Mouse (Mus musculus) myocyte (in vitro differentiated cells): ENCODE results near the gene Rin3. TPM values are rescaled to one million over a fixed set of nuclear protein-coding genes. Genes with fewer than 3 reads are reported as not detected.

Experiments
- H3K27me3 ChIP-seq: one replicate; pipeline ENCODE4 v1.6.1; 2011; ENCODE audit not compliant: control insufficient read depth, insufficient read depth, insufficient read length
- H3K36me3 ChIP-seq: one replicate; pipeline ENCODE4 v1.6.1; 2011; ENCODE audit not compliant: control insufficient read depth, insufficient read depth
- H3K4me2 ChIP-seq: one replicate; pipeline ENCODE4 v1.6.1; 2011; ENCODE audit warnings: low read depth, control low read depth
- H3K4me3 ChIP-seq: one replicate; pipeline ENCODE4 v1.5.1; 2011; ENCODE audit warnings: mild to moderate bottlenecking, control low read depth, moderate library complexity
- H3K79me2 ChIP-seq: one replicate; pipeline ENCODE4 v1.6.1; 2011; ENCODE audit not compliant: control insufficient read depth, insufficient read depth
- H3ac ChIP-seq: one replicate; pipeline ENCODE4 v1.6.1; 2011; ENCODE audit not compliant: control insufficient read depth, insufficient read length
- CEBPB ChIP-seq: IDR thresholded peaks from 2 replicates; pipeline ENCODE4 v1.6.1; 2011; ENCODE audit warnings: mild to moderate bottlenecking, moderate library complexity; ENCODE audit not compliant: poor library complexity, insufficient read depth, severe bottlenecking
- E2F4 ChIP-seq: IDR thresholded peaks from one replicate; pipeline ENCODE4 v1.6.1; 2011; ENCODE audit warnings: mild to moderate bottlenecking, control low read depth, moderate library complexity; ENCODE audit not compliant: insufficient read depth
- MYOD1 ChIP-seq, 3 experiments: IDR thresholded peaks; one replicate each; pipeline ENCODE4 v1.6.1; 2011; ENCODE audit warnings: control low read depth in 2 of 3, low read depth in 2 of 3, mild to moderate bottlenecking in 2 of 3, moderate library complexity in 1 of 3; ENCODE audit not compliant: insufficient read length in 2 of 3, control insufficient read depth in 1 of 3
- MYOG ChIP-seq, 3 experiments: IDR thresholded peaks; one replicate each; pipeline ENCODE4 v1.6.1; 2011; ENCODE audit warnings: control low read depth in 2 of 3, low read depth in 2 of 3, mild to moderate bottlenecking in 2 of 3; ENCODE audit not compliant: insufficient read length in 2 of 3, control insufficient read depth in 1 of 3, insufficient read depth in 1 of 3
- POLR2A ChIP-seq: IDR thresholded peaks from one replicate; pipeline ENCODE4 v1.6.1; 2011; ENCODE audit warnings: low read depth, mild to moderate bottlenecking, control low read depth, moderate library complexity; ENCODE audit not compliant: insufficient read length
- POLR2AphosphoS2 ChIP-seq: IDR thresholded peaks from one replicate; pipeline ENCODE4 v1.6.1; 2011; ENCODE audit warnings: low read depth, control low read depth; ENCODE audit not compliant: insufficient read length
- REST ChIP-seq: IDR thresholded peaks from one replicate; pipeline ENCODE4 v1.6.1; 2011; ENCODE audit warnings: mild to moderate bottlenecking, control low read depth, moderate library complexity; ENCODE audit not compliant: insufficient read depth, insufficient read length
- SRF ChIP-seq: IDR thresholded peaks from one replicate; pipeline ENCODE4 v1.6.1; 2011; ENCODE audit warnings: low read depth; ENCODE audit not compliant: control insufficient read depth, insufficient read length
- TCF3 ChIP-seq: IDR thresholded peaks from one replicate; pipeline ENCODE4 v1.6.1; 2011; ENCODE audit warnings: low read depth, control low read depth; ENCODE audit not compliant: insufficient read length
- USF1 ChIP-seq: IDR thresholded peaks from one replicate; pipeline ENCODE4 v1.6.1; 2011; ENCODE audit warnings: low read depth, mild to moderate bottlenecking, control low read depth, moderate library complexity
- polyA plus RNA-seq: library from polyadenylated mRNA; unstranded; fragments of >200 nt; fragmentation: generic; extraction: Trizol; gene quantifications from one replicate; pipeline ENCODE4 v1.2.1, GENCODE M21; 2012; ENCODE audit warnings: missing spikeins

Gene Rin3
- polyA plus RNA-seq, 1 experiment = 23.4 TPM

DNA sequence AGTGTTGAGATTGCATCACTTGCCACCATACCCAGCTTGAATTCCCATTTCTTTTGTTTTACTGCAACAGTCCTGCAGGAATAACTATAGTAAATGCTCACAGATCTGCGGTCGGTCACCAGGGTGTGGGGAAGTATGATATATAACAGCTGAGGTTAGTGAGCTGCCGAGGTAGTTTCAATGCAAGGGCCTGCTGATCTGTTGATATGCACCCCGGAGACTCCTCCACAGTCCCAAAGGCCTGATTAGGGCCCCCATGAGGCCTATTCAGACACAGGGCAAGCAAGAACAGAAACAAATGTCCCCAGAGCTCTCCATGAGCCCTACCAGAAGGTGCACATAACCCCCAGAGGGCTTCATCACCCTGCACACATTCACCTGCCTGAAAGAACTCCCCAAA is 147.4 kb downstream of the Rin3 start:
- no peak overlapping the region for H3K4me3 ChIP-seq
- H3K79me2 ChIP-seq = peaks cover 27% of the 10 kb centered on the region
- H3K27me3 ChIP-seq = no peaks in the 10 kb centered on the region
- no peaks in the 10 kb centered on the region for H3K36me3 ChIP-seq
- H3K4me2 ChIP-seq = peak overlapping the region; percentile 59
- H3ac ChIP-seq = no peak overlapping the region
- TF ChIP-seq MYOD1 (IDR thresholded peaks at IDR 0.05; ENCODE audit: control insufficient read depth in 1 of 3, insufficient read length in 2 of 3, low read depth in 2 of 3) (no peak), CEBPB (peak; percentile 59), E2F4 (no peak), MYOG (IDR thresholded peaks at IDR 0.05; ENCODE audit: control insufficient read depth in 1 of 3, insufficient read depth in 1 of 3, insufficient read length in 2 of 3, low read depth in 2 of 3) (no peak)

- Histone ChIP-seq H3K4me2 (no peak overlapping the region), H3K27me3 (no peaks in the 10 kb centered on the region), H3K79me2 (peaks cover 38% of the 10 kb centered on the region), H3K4me3 (no peak overlapping the region), H3K36me3 (no peaks in the 10 kb centered on the region), H3ac (no peak overlapping the region)
- no peak for TF ChIP-seq SRF
Measured at GRCm38 (mm10) chr12:102432238-102432637, 149.4 kb downstream of the Rin3 start.

GRCm38 (mm10) chr12:102434107-102434506 is 151.3 kb downstream of the Rin3 start:
- no peak overlapping the region for H3K4me3 ChIP-seq
- H3ac ChIP-seq = no peak overlapping the region
- H3K79me2 ChIP-seq = peaks cover 55% of the 10 kb centered on the region
- H3K4me2 ChIP-seq = no peak overlapping the region
- no peak for TF ChIP-seq SRF
- no peaks in the 10 kb centered on the region for H3K36me3 ChIP-seq
- H3K27me3 ChIP-seq = no peaks in the 10 kb centered on the region

- H3K27me3 ChIP-seq = no peaks in the 10 kb centered on the region
- H3K4me2 ChIP-seq = peak overlapping the region; percentile 92
- H3K4me3 ChIP-seq = no peak overlapping the region
- peaks cover 47% of the 10 kb centered on the region for H3K79me2 ChIP-seq
- H3ac ChIP-seq = no peak overlapping the region
- no peaks in the 10 kb centered on the region for H3K36me3 ChIP-seq
- no peak for TF ChIP-seq MYOD1 (IDR thresholded peaks at IDR 0.05; ENCODE audit: control insufficient read depth in 1 of 3, insufficient read length in 2 of 3, low read depth in 2 of 3)
- TF ChIP-seq TCF3 = no peak
- no peak for TF ChIP-seq MYOG (IDR thresholded peaks at IDR 0.05; ENCODE audit: control insufficient read depth in 1 of 3, insufficient read depth in 1 of 3, insufficient read length in 2 of 3, low read depth in 2 of 3)
- no peak for TF ChIP-seq POLR2AphosphoS2
- TF ChIP-seq CEBPB = no peak
- no peak for TF ChIP-seq SRF
- TF ChIP-seq REST = no peak
Measured at GRCm38 (mm10) chr12:102436939-102437526, 154.2 kb downstream of the Rin3 start.

GRCm38 (mm10) chr12:102437952-102438351 is 155.1 kb downstream of the Rin3 start:
- peaks cover 38% of the 10 kb centered on the region for H3K79me2 ChIP-seq
- no peak for TF ChIP-seq E2F4
- no peak overlapping the region for H3ac ChIP-seq
- H3K4me2 ChIP-seq = peak overlapping the region; percentile 92
- H3K36me3 ChIP-seq = no peaks in the 10 kb centered on the region
- no peaks in the 10 kb centered on the region for H3K27me3 ChIP-seq
- peak overlapping the region; percentile 50 for H3K4me3 ChIP-seq

- H3K79me2 ChIP-seq = peaks cover 32% of the 10 kb centered on the region
- H3K27me3 ChIP-seq = no peaks in the 10 kb centered on the region
- H3K4me2 ChIP-seq = peak overlapping the region; percentile 92
- no peak overlapping the region for H3ac ChIP-seq
- TF ChIP-seq POLR2A = no peak
- peak; percentile 84 for TF ChIP-seq USF1
- peak overlapping the region; percentile 50 for H3K4me3 ChIP-seq
- no peaks in the 10 kb centered on the region for H3K36me3 ChIP-seq
Measured at GRCm38 (mm10) chr12:102438983-102439631, 156.3 kb downstream of the Rin3 start.

DNA sequence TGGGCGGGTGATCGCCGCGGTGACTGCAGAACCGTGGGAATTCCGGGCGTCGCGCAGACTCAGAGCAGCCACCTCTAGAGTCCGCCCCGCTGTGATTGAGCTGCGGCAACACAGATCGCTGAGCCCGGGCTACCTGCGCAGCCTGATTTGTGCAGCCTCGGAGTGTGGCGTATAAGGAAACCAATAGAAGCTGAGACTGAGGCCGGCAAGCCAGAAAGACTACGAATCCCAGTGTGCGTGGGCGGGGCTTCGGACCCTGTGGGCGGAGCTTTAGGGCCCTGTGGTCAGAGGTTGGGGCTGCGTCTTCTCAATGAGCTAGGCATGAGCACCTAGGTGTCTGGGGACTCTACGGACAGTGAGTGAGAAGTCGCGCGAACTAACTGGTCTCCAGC is 156.8 kb downstream of the Rin3 start, which contains the start of gene Lgmn:
Lgmn (minus strand) TSS at position 182 of the 392 bp plus-strand sequence.
- TF ChIP-seq USF1 = no peak
- TF ChIP-seq CEBPB = no peak
- TF ChIP-seq POLR2AphosphoS2 = peak; percentile 35
- TF ChIP-seq POLR2A = peak; percentile 66
- no peak for TF ChIP-seq TCF3
- H3K4me2 ChIP-seq = peak within 1 kb of the TSS; percentile 92
- H3K36me3 ChIP-seq = no peaks in the 10 kb centered on the region
- H3K27me3 ChIP-seq = no peaks in the 10 kb centered on the region
- H3ac ChIP-seq = no peak within 1 kb of the TSS
- peaks cover 28% of the 10 kb centered on the region for H3K79me2 ChIP-seq
- H3K4me3 ChIP-seq = peak within 1 kb of the TSS; percentile 50
